Mouse (Mus musculus): ENCODE measurements at regions not wholly inside any gene's neighbourhood (a gene's known extent, or its start where the extent isn't known, plus 50 kb on each side); places are given as distances from the start of the nearest gene placed in this dataset.

- Histone ChIP-seq H3K36me3 (no peaks in the 10 kb centered on the region), H3K9me3 (no peaks in the 10 kb centered on the region), H3K4me3 (no peak overlapping the region), H3K27me3 (replicated peaks) (no peaks in the 10 kb centered on the region), H3K27ac (replicated peaks) (no peak overlapping the region), H3K4me1 (no peaks in the 10 kb centered on the region), H3K9ac (no peak overlapping the region), H3K4me2 (no peak overlapping the region)
- no peak for ATAC-seq (ENCODE audit: extremely low read depth, insufficient number of reproducible peaks, low FRiP score, low TSS enrichment)
These were observed 467.7 kb upstream of the Castor2 start for GRCm38 (mm10) chr5:133631812-133632211.

- WGBS = 71% methylated on average over 8 of the region's 8 CpGs
These were observed 480.2 kb upstream of the Castor2 start for GRCm38 (mm10) chr5:133619347-133619746.

GRCm38 (mm10) chr5:133601241-133601739 lies 498.2 kb upstream of the Castor2 start:
- no peak overlapping the region for H3K9ac ChIP-seq
- no peak overlapping the region for H3K4me3 ChIP-seq
- H3K27ac ChIP-seq (replicated peaks) = no peak overlapping the region
- 74% methylated on average over 8 of the region's 8 CpGs for whole genome bisulfite sequencing
- H3K9me3 ChIP-seq = peaks cover 5% of the 10 kb centered on the region
- H3K27me3 ChIP-seq (replicated peaks) = 0 out of 2 replicates have a peak, but pooled peaks cover 7% of the 10 kb centered on the region
- H3K4me1 ChIP-seq = no peaks in the 10 kb centered on the region
- ATAC-seq (ENCODE audit: extremely low read depth, insufficient number of reproducible peaks, low FRiP score, low TSS enrichment) = no peak
- no peak overlapping the region for H3K4me2 ChIP-seq
- no peaks in the 10 kb centered on the region for H3K36me3 ChIP-seq

More at GRCm38 (mm10) chr5:133619347-133619746, 480.2 kb upstream of the Castor2 start:
- Histone ChIP-seq H3K4me1 (no peaks in the 10 kb centered on the region), H3K9ac (no peak overlapping the region), H3K9me3 (no peaks in the 10 kb centered on the region), H3K4me3 (no peak overlapping the region), H3K4me2 (no peak overlapping the region), H3K36me3 (no peaks in the 10 kb centered on the region), H3K27ac (replicated peaks) (no peak overlapping the region), H3K27me3 (replicated peaks) (no peaks in the 10 kb centered on the region)
- no peak for ATAC-seq (ENCODE audit: extremely low read depth, insufficient number of reproducible peaks, low FRiP score, low TSS enrichment)

GRCm38 (mm10) chr5:133600630-133601029 lies 498.9 kb upstream of the Castor2 start:
- WGBS = 61% methylated on average over 5 of the region's 5 CpGs
- Histone ChIP-seq H3K9me3 (peaks cover 5% of the 10 kb centered on the region), H3K36me3 (no peaks in the 10 kb centered on the region), H3K9ac (no peak overlapping the region), H3K27ac (replicated peaks) (no peak overlapping the region), H3K4me3 (no peak overlapping the region), H3K4me1 (no peaks in the 10 kb centered on the region), H3K27me3 (replicated peaks) (0 out of 2 replicates have a peak, but pooled peaks cover 7% of the 10 kb centered on the region), H3K4me2 (no peak overlapping the region)
- ATAC-seq (ENCODE audit: extremely low read depth, insufficient number of reproducible peaks, low FRiP score, low TSS enrichment) = no peak

GRCm38 (mm10) chr5:133598105-133598504 lies 501.4 kb upstream of the Castor2 start:
- WGBS = 82% methylated on average over 3 of the region's 3 CpGs
- no peak for ATAC-seq (ENCODE audit: extremely low read depth, insufficient number of reproducible peaks, low FRiP score, low TSS enrichment)

GRCm38 (mm10) chr5:133586492-133586891 lies 513.0 kb upstream of the Castor2 start:
- Histone ChIP-seq H3K27me3 (replicated peaks) (peaks cover 26% of the 10 kb centered on the region; the same call in 1 of the 2 replicates), H3K4me2 (no peak overlapping the region), H3K4me3 (no peak overlapping the region), H3K9me3 (no peaks in the 10 kb centered on the region), H3K27ac (replicated peaks) (no peak overlapping the region), H3K4me1 (no peaks in the 10 kb centered on the region), H3K9ac (no peak overlapping the region), H3K36me3 (no peaks in the 10 kb centered on the region)
- ATAC-seq (ENCODE audit: extremely low read depth, insufficient number of reproducible peaks, low FRiP score, low TSS enrichment) = no peak

More at GRCm38 (mm10) chr5:133598105-133598504, 501.4 kb upstream of the Castor2 start:
- Histone ChIP-seq H3K4me1 (no peaks in the 10 kb centered on the region), H3K4me3 (no peak overlapping the region), H3K27me3 (replicated peaks) (0 out of 2 replicates have a peak, but pooled peaks cover 4% of the 10 kb centered on the region), H3K4me2 (no peak overlapping the region), H3K27ac (replicated peaks) (no peak overlapping the region), H3K9ac (no peak overlapping the region), H3K36me3 (no peaks in the 10 kb centered on the region), H3K9me3 (peaks cover 5% of the 10 kb centered on the region)

GRCm38 (mm10) chr5:133585181-133585580 lies 514.3 kb upstream of the Castor2 start:
- 29% methylated on average over 3 of the region's 3 CpGs for WGBS
- Histone ChIP-seq H3K27me3 (replicated peaks) (peaks cover 26% of the 10 kb centered on the region; the same call in 1 of the 2 replicates), H3K4me2 (no peak overlapping the region), H3K4me1 (no peaks in the 10 kb centered on the region), H3K9me3 (no peaks in the 10 kb centered on the region), H3K27ac (replicated peaks) (no peak overlapping the region), H3K9ac (no peak overlapping the region), H3K4me3 (no peak overlapping the region), H3K36me3 (no peaks in the 10 kb centered on the region)
- ATAC-seq (ENCODE audit: extremely low read depth, insufficient number of reproducible peaks, low FRiP score, low TSS enrichment) = no peak

- H3K9me3 ChIP-seq = no peaks in the 10 kb centered on the region
- no peaks in the 10 kb centered on the region for H3K27me3 ChIP-seq (replicated peaks)
- 64% methylated on average over 6 of the region's 6 CpGs for WGBS
These were observed 522.9 kb upstream of the Castor2 start for GRCm38 (mm10) chr5:133576595-133576994.

GRCm38 (mm10) chr5:133569096-133569495 lies 530.4 kb upstream of the Castor2 start:
- H3K4me2 ChIP-seq = no peak overlapping the region
- 70% methylated on average over 2 of the region's 2 CpGs for WGBS
- H3K9ac ChIP-seq = no peak overlapping the region
- no peaks in the 10 kb centered on the region for H3K36me3 ChIP-seq
- no peak overlapping the region for H3K4me3 ChIP-seq
- no peak for ATAC-seq (ENCODE audit: extremely low read depth, insufficient number of reproducible peaks, low FRiP score, low TSS enrichment)
- no peak overlapping the region for H3K27ac ChIP-seq (replicated peaks)
- H3K27me3 ChIP-seq (replicated peaks) = no peaks in the 10 kb centered on the region
- no peaks in the 10 kb centered on the region for H3K4me1 ChIP-seq
- no peaks in the 10 kb centered on the region for H3K9me3 ChIP-seq

More at GRCm38 (mm10) chr5:133576595-133576994, 522.9 kb upstream of the Castor2 start:
- Histone ChIP-seq H3K9ac (no peak overlapping the region), H3K4me3 (no peak overlapping the region), H3K4me2 (no peak overlapping the region), H3K36me3 (no peaks in the 10 kb centered on the region), H3K27ac (replicated peaks) (no peak overlapping the region), H3K4me1 (no peaks in the 10 kb centered on the region)
- no peak for ATAC-seq (ENCODE audit: extremely low read depth, insufficient number of reproducible peaks, low FRiP score, low TSS enrichment)

GRCm38 (mm10) chr5:133566506-133566905 lies 533.0 kb upstream of the Castor2 start:
- Histone ChIP-seq H3K27me3 (replicated peaks) (no peaks in the 10 kb centered on the region), H3K9ac (no peak overlapping the region), H3K4me1 (no peaks in the 10 kb centered on the region), H3K4me3 (no peak overlapping the region), H3K27ac (replicated peaks) (no peak overlapping the region), H3K4me2 (no peak overlapping the region), H3K9me3 (no peaks in the 10 kb centered on the region), H3K36me3 (no peaks in the 10 kb centered on the region)
- ATAC-seq (ENCODE audit: extremely low read depth, insufficient number of reproducible peaks, low FRiP score, low TSS enrichment) = no peak
- WGBS = 66% methylated on average over 4 of the region's 4 CpGs

GRCm38 (mm10) chr5:133550657-133551056 lies 548.9 kb upstream of the Castor2 start:
- no peaks in the 10 kb centered on the region for H3K9me3 ChIP-seq
- H3K4me1 ChIP-seq = no peaks in the 10 kb centered on the region
- H3K4me3 ChIP-seq = no peak overlapping the region
- no peak for ATAC-seq (ENCODE audit: extremely low read depth, insufficient number of reproducible peaks, low FRiP score, low TSS enrichment)
- no peak overlapping the region for H3K9ac ChIP-seq
- no peak overlapping the region for H3K27ac ChIP-seq (replicated peaks)
- no peaks in the 10 kb centered on the region for H3K36me3 ChIP-seq
- 79% methylated on average over 7 of the region's 7 CpGs for WGBS
- H3K4me2 ChIP-seq = no peak overlapping the region
- no peaks in the 10 kb centered on the region for H3K27me3 ChIP-seq (replicated peaks)

- no peak overlapping the region for H3K4me3 ChIP-seq
- H3K9ac ChIP-seq = no peak overlapping the region
- H3K4me1 ChIP-seq = no peaks in the 10 kb centered on the region
- H3K27me3 ChIP-seq (replicated peaks) = no peaks in the 10 kb centered on the region
- no peak overlapping the region for H3K4me2 ChIP-seq
- ATAC-seq (ENCODE audit: extremely low read depth, insufficient number of reproducible peaks, low FRiP score, low TSS enrichment) = no peak
- H3K36me3 ChIP-seq = no peaks in the 10 kb centered on the region
- H3K9me3 ChIP-seq = peaks cover 11% of the 10 kb centered on the region; the same call in 1 of the 2 replicates
- H3K27ac ChIP-seq (replicated peaks) = no peak overlapping the region
These were observed 557.3 kb upstream of the Castor2 start for GRCm38 (mm10) chr5:133542217-133542616.

Data from heart, embryonic 13.5 days (tissue).